Mouse (Mus musculus) urinary bladder, postnatal 36 days (tissue): ENCODE results near the gene Rhpn2.
"Not testable (repeated sequence)": the region's sequence is repeated elsewhere in the genome, so short reads cannot be mapped to it uniquely, and the experiment has no call there.

ENCODE experiments used
- DNase-seq, 2 experiments: peaks; one replicate each; pipeline ENCODE4 v3.0.0; 2022; ENCODE audit warnings: low spot score in 2 of 2, mixed read lengths in 1 of 2

Gene Rhpn2

GRCm38 (mm10) chr7:35333692-35334526 lies at the start of gene Rhpn2:
Rhpn2 (plus strand) TSS chr7:35334170.
- peak; percentile 100 for DNase-seq

GRCm38 (mm10) chr7:35293464-35293863 lies 40.5 kb upstream of the Rhpn2 start:
- DNase-seq = no peak

GRCm38 (mm10) chr7:35295631-35296030 lies 38.3 kb upstream of the Rhpn2 start:
- DNase-seq = no peak

- no peak for DNase-seq
Measured at GRCm38 (mm10) chr7:35297886-35298285, 36.1 kb upstream of the Rhpn2 start.

GRCm38 (mm10) chr7:35299656-35300055 lies 34.3 kb upstream of the Rhpn2 start:
- no peak for DNase-seq

GRCm38 (mm10) chr7:35300792-35301191 lies 33.2 kb upstream of the Rhpn2 start:
- DNase-seq = no peak

GRCm38 (mm10) chr7:35311214-35311613 lies 22.8 kb upstream of the Rhpn2 start:
- DNase-seq = no peak

GRCm38 (mm10) chr7:35314156-35314555 lies 19.8 kb upstream of the Rhpn2 start:
- no peak for DNase-seq

- peak; percentile 92 to 93 for DNase-seq
Measured at GRCm38 (mm10) chr7:35317729-35318609, 16.0 kb upstream of the Rhpn2 start, which contains the start of gene Gpatch1. Gpatch1 (minus strand) TSS chr7:35318440.

- DNase-seq = not testable (repeated sequence)
Measured at GRCm38 (mm10) chr7:35319221-35319620, 14.7 kb upstream of the Rhpn2 start.

GRCm38 (mm10) chr7:35319755-35320154 lies 14.2 kb upstream of the Rhpn2 start:
- no peak for DNase-seq

GRCm38 (mm10) chr7:35322161-35322560 lies 11.8 kb upstream of the Rhpn2 start:
- DNase-seq = no peak

- DNase-seq = no peak
Measured at GRCm38 (mm10) chr7:35322732-35323420, 11.1 kb upstream of the Rhpn2 start.

- no peak for DNase-seq
Measured at GRCm38 (mm10) chr7:35331590-35331989, 2.4 kb upstream of the Rhpn2 start.

- peak in 1 of 2 experiments; percentile 30 for DNase-seq
Measured at GRCm38 (mm10) chr7:35333231-35333651, 729 bp upstream of the Rhpn2 start.

GRCm38 (mm10) chr7:35334527-35335452 lies 820 bp downstream of the Rhpn2 start:
- DNase-seq = peak; percentile 19 to 32

- DNase-seq = no peak
Measured at GRCm38 (mm10) chr7:35340196-35340595, 6.2 kb downstream of the Rhpn2 start.

GRCm38 (mm10) chr7:35341282-35341681 lies 7.3 kb downstream of the Rhpn2 start:
- no peak for DNase-seq

GRCm38 (mm10) chr7:35342498-35342897 lies 8.5 kb downstream of the Rhpn2 start:
- no peak for DNase-seq

- no peak for DNase-seq
Measured at GRCm38 (mm10) chr7:35344785-35345330, 10.9 kb downstream of the Rhpn2 start.
